Comparison of ENCODE assay signal across 8 mouse cellular contexts in genomic region chr3:103420621-103421274, GRCm38 (mm10).
A peak's percentile ranks its signal among the peaks of the same experiment; 100 is the strongest.
DNase-seq lines count a peak whose midpoint lies in the region; ATAC-seq and TF ChIP-seq lines count a peak whose summit lies in the region.

No protein-coding gene starts in this region.

- peaks cover 23% of the 10 kb centered on the region for H3K4me1 ChIP-seq in intestine, embryonic 14.5 days (replicated peaks; ENCODE audit: control insufficient read depth, insufficient read depth, low read length)
- H3K4me1 ChIP-seq in intestine, postnatal 0 days (replicated peaks; ENCODE audit: control insufficient read depth, insufficient read depth, low read length) = no peaks in the 10 kb centered on the region; the same call in 1 of the 2 replicates
- peaks cover 39% of the 10 kb centered on the region for H3K4me1 ChIP-seq in embryonic facial prominence, embryonic 10.5 days
- H3K4me1 ChIP-seq in hindbrain, embryonic 13.5 days (replicated peaks) = peaks cover 30% of the 10 kb centered on the region
- H3K4me1 ChIP-seq in midbrain, embryonic 11.5 days (ENCODE audit: control insufficient read depth, insufficient read depth, low read length) = peaks cover 26% of the 10 kb centered on the region

- H3K4me3 ChIP-seq in intestine, embryonic 14.5 days (ENCODE audit: low read depth, low read length) = no peak overlapping the region
- no peak overlapping the region for H3K4me3 ChIP-seq in intestine, postnatal 0 days (ENCODE audit: low read depth, low read length)
- no peak overlapping the region for H3K4me3 ChIP-seq in embryonic facial prominence, embryonic 10.5 days
- no peak overlapping the region for H3K4me3 ChIP-seq in hindbrain, embryonic 13.5 days
- no peak overlapping the region for H3K4me3 ChIP-seq in midbrain, embryonic 11.5 days (ENCODE audit: low read depth, low read length)

- H3K27ac ChIP-seq in intestine, embryonic 14.5 days (ENCODE audit: low read depth) = peak overlapping the region; percentile 93
- H3K27ac ChIP-seq in intestine, postnatal 0 days (ENCODE audit: low read depth, low read length) = no peak overlapping the region
- peak overlapping the region; percentile 82 for H3K27ac ChIP-seq in embryonic facial prominence, embryonic 10.5 days (replicated peaks)
- peak overlapping the region; percentile 71 for H3K27ac ChIP-seq in hindbrain, embryonic 13.5 days
- peak overlapping the region; percentile 40; the same call in 1 of the 2 replicates for H3K27ac ChIP-seq in midbrain, embryonic 11.5 days (ENCODE audit: low read depth, low read length)

- intact Hi-C loops in left cerebral cortex, postnatal 10 days (cut with DNase I) = no loop called here

- H3K9me3 ChIP-seq in intestine, embryonic 14.5 days (ENCODE audit: control insufficient read depth, low read length) = no peaks in the 10 kb centered on the region
- H3K9me3 ChIP-seq in intestine, postnatal 0 days (ENCODE audit: control insufficient read depth) = no peaks in the 10 kb centered on the region
- no peaks in the 10 kb centered on the region for H3K9me3 ChIP-seq in embryonic facial prominence, embryonic 10.5 days
- no peaks in the 10 kb centered on the region for H3K9me3 ChIP-seq in hindbrain, embryonic 13.5 days
- H3K9me3 ChIP-seq in midbrain, embryonic 11.5 days (ENCODE audit: control insufficient read depth, low read length) = no peaks in the 10 kb centered on the region

- ATAC-seq in intestine, embryonic 14.5 days (replicated peaks; ENCODE audit: low FRiP score, low TSS enrichment, low read depth) = no peak
- ATAC-seq in intestine, postnatal 0 days = no peak
- ATAC-seq in hindbrain, embryonic 13.5 days (ENCODE audit: low FRiP score) = peak; percentile 33
- peak; percentile 49 for ATAC-seq in midbrain, embryonic 11.5 days (ENCODE audit: low FRiP score)

- H3K9ac ChIP-seq in intestine, embryonic 14.5 days (ENCODE audit: low read length) = no peak overlapping the region
- H3K9ac ChIP-seq in intestine, postnatal 0 days (ENCODE audit: low read depth, low read length) = no peak overlapping the region
- H3K9ac ChIP-seq in hindbrain, embryonic 13.5 days = peak overlapping the region; percentile 46
- H3K9ac ChIP-seq in midbrain, embryonic 11.5 days (ENCODE audit: low read length) = no peak overlapping the region

- H3K36me3 ChIP-seq in intestine, embryonic 14.5 days (ENCODE audit: control insufficient read depth, insufficient read depth, low read length) = no peaks in the 10 kb centered on the region
- H3K36me3 ChIP-seq in intestine, postnatal 0 days (ENCODE audit: control insufficient read depth, insufficient read depth) = no peaks in the 10 kb centered on the region
- no peaks in the 10 kb centered on the region for H3K36me3 ChIP-seq in embryonic facial prominence, embryonic 10.5 days (replicated peaks)
- H3K36me3 ChIP-seq in hindbrain, embryonic 13.5 days = no peaks in the 10 kb centered on the region
- no peaks in the 10 kb centered on the region for H3K36me3 ChIP-seq in midbrain, embryonic 11.5 days (ENCODE audit: control insufficient read depth, insufficient read depth, low read length)

- 43% methylated on average over 12 of the region's 12 CpGs for WGBS in intestine, embryonic 14.5 days
- 60% methylated on average over 12 of the region's 12 CpGs for WGBS in intestine, postnatal 0 days
- 57% methylated on average over 12 of the region's 12 CpGs for WGBS in embryonic facial prominence, embryonic 10.5 days
- WGBS in hindbrain, embryonic 13.5 days = 27% methylated on average over 12 of the region's 12 CpGs
- WGBS in midbrain, embryonic 11.5 days = 67% methylated on average over 12 of the region's 12 CpGs

- no peak for TF ChIP-seq CTCF in intestine, postnatal 0 days (IDR thresholded peaks at IDR 0.05; ENCODE audit: low read depth)

- no peak overlapping the region for H3K4me2 ChIP-seq in intestine, embryonic 14.5 days (ENCODE audit: low read length)
- no peak overlapping the region for H3K4me2 ChIP-seq in intestine, postnatal 0 days (replicated peaks; ENCODE audit: low read depth)
- peak overlapping the region; percentile 4; the same call in 1 of the 2 replicates for H3K4me2 ChIP-seq in hindbrain, embryonic 13.5 days
- H3K4me2 ChIP-seq in midbrain, embryonic 11.5 days = no peak overlapping the region

- no peaks in the 10 kb centered on the region for H3K27me3 ChIP-seq in intestine, embryonic 14.5 days (replicated peaks; ENCODE audit: control insufficient read depth, insufficient read depth, low read length)
- H3K27me3 ChIP-seq in intestine, postnatal 0 days (replicated peaks; ENCODE audit: control insufficient read depth, insufficient read depth, low read length) = no peaks in the 10 kb centered on the region
- no peaks in the 10 kb centered on the region for H3K27me3 ChIP-seq in embryonic facial prominence, embryonic 10.5 days (replicated peaks; ENCODE audit: low read depth, poor library complexity, severe bottlenecking)
- no peaks in the 10 kb centered on the region for H3K27me3 ChIP-seq in hindbrain, embryonic 13.5 days
- no peaks in the 10 kb centered on the region for H3K27me3 ChIP-seq in midbrain, embryonic 11.5 days (ENCODE audit: control insufficient read depth, insufficient read depth, low read length)

- no peak for DNase-seq in intestine, embryonic 14.5 days (ENCODE audit: low spot score)
- no peak for DNase-seq in embryonic facial prominence, embryonic 10.5 days (ENCODE audit: low spot score)
- DNase-seq in midbrain, embryonic 11.5 days (ENCODE audit: low spot score, missing footprints) = peak; percentile 87
- DNase-seq in adrenal gland, postnatal 14 days = no peak
- no peak for DNase-seq in gastrocnemius, adult 18-20 months (ENCODE audit: low spot score)
- no peak for DNase-seq in left cerebral cortex, postnatal 10 days (ENCODE audit: extremely low spot score in 1 of 2, low spot score in 2 of 2)

Comparison
In these comparisons a context has a peak if more than half of its experiments do, and no peak if none do; other contexts are left out.
1. ATAC-seq: peak in hindbrain, embryonic 13.5 days (single experiment) and midbrain, embryonic 11.5 days (single experiment); none in intestine, embryonic 14.5 days (single experiment) and intestine, postnatal 0 days (single experiment).